Mouse (Mus musculus) R1 (cell line): ENCODE data around the gene Zfp13.

Experiments used
- DNase-seq: peaks from one replicate; pipeline ENCODE4 v3.0.0-alpha.2; 2018; ENCODE audit warnings: low read depth, low spot score

The Zfp13 gene

GRCm38 (mm10) chr17:23550856-23551255 lies 48.4 kb downstream of the Zfp13 start:
- no peak for DNase-seq

GRCm38 (mm10) chr17:23550188-23550791 lies 49.0 kb downstream of the Zfp13 start:
- DNase-seq, result peak; percentile 95

- DNase-seq, result no peak
Measured at GRCm38 (mm10) chr17:23549441-23549840, 49.8 kb downstream of the Zfp13 start.

GRCm38 (mm10) chr17:23548615-23549014 lies 50.7 kb downstream of the Zfp13 start:
- peak; percentile 94 for DNase-seq

GRCm38 (mm10) chr17:23547681-23548443 lies 51.4 kb downstream of the Zfp13 start:
- no peak for DNase-seq

- DNase-seq, result peak; percentile 91
Measured at GRCm38 (mm10) chr17:23546702-23547505, 52.4 kb downstream of the Zfp13 start.

GRCm38 (mm10) chr17:23546333-23546701 lies 53.0 kb downstream of the Zfp13 start:
- peak; percentile 94 for DNase-seq

- no peak for DNase-seq
Measured at GRCm38 (mm10) chr17:23545841-23546240, 53.4 kb downstream of the Zfp13 start.

- DNase-seq, result no peak
Measured at GRCm38 (mm10) chr17:23544766-23545165, 54.5 kb downstream of the Zfp13 start.

GRCm38 (mm10) chr17:23543983-23544382 lies 55.3 kb downstream of the Zfp13 start:
- no peak for DNase-seq

- peak; percentile 77 for DNase-seq
Measured at GRCm38 (mm10) chr17:23543325-23543724, 56.0 kb downstream of the Zfp13 start.

- DNase-seq, result no peak
Measured at GRCm38 (mm10) chr17:23542835-23543234, 56.5 kb downstream of the Zfp13 start.

GRCm38 (mm10) chr17:23542004-23542720 lies 57.1 kb downstream of the Zfp13 start:
- DNase-seq, result peak; percentile 79

GRCm38 (mm10) chr17:23540605-23541475 lies 58.4 kb downstream of the Zfp13 start:
- DNase-seq, result peak; percentile 83

- DNase-seq, result no peak
Measured at GRCm38 (mm10) chr17:23540106-23540505, 59.2 kb downstream of the Zfp13 start.

- DNase-seq, result no peak
Measured at GRCm38 (mm10) chr17:23539608-23540007, 59.7 kb downstream of the Zfp13 start.

- peak; percentile 82 for DNase-seq
Measured at GRCm38 (mm10) chr17:23538299-23539015, 60.8 kb downstream of the Zfp13 start.

GRCm38 (mm10) chr17:23537554-23538255 lies 61.6 kb downstream of the Zfp13 start:
- DNase-seq, result no peak

- peak; percentile 74 for DNase-seq
Measured at GRCm38 (mm10) chr17:23535046-23535788, 64.1 kb downstream of the Zfp13 start.
